Mouse (Mus musculus): ENCODE measurements at regions not wholly inside any gene's neighbourhood (a gene's known extent, or its start where the extent isn't known, plus 50 kb on each side); places are given as distances from the start of the nearest gene placed in this dataset.

- WGBS, result 62% methylated on average over 4 of the region's 4 CpGs
- H3K4me3 ChIP-seq, result no peak overlapping the region
- H3K9ac ChIP-seq, result no peak overlapping the region
- no peak overlapping the region for H3K27ac ChIP-seq
- no peaks in the 10 kb centered on the region for H3K36me3 ChIP-seq
- H3K4me1 ChIP-seq (replicated peaks), result no peaks in the 10 kb centered on the region; the same call in 1 of the 2 replicates
- H3K4me2 ChIP-seq, result no peak overlapping the region
- no peaks in the 10 kb centered on the region for H3K27me3 ChIP-seq
- ATAC-seq (replicated peaks; ENCODE audit: insufficient number of reproducible peaks, insufficient read depth, low FRiP score, low read depth), result no peak
- H3K9me3 ChIP-seq (replicated peaks), result no peaks in the 10 kb centered on the region
Observed at GRCm38 (mm10) chr16:77796926-77797325, 195.0 kb upstream of the Gm11146 start.

DNA sequence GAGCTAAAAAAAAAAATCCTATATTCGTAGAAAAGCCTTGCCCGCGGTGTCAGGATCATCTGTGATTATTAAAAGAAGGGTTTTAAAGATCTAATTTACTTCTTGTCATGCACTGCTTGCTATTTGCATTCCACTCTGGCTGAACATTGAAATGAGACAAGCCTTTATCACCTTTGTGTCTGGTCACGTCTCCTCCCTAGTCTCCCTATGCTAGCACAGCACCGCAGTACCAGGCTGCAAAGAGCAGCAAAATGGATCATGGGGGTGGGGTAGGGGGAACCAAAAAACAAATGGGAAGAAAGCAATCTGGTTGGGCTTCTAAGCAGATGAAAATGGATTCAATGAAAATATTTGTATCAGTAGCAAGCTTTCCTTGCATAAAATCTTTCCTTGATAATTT lies 187.8 kb upstream of the Gm11146 start:
- no peaks in the 10 kb centered on the region for H3K4me1 ChIP-seq (replicated peaks)
- H3K27ac ChIP-seq, result no peak overlapping the region
- H3K9ac ChIP-seq, result no peak overlapping the region
- no peaks in the 10 kb centered on the region for H3K36me3 ChIP-seq
- WGBS, result 77% methylated on average over 5 of the region's 5 CpGs
- H3K9me3 ChIP-seq (replicated peaks), result no peaks in the 10 kb centered on the region
- no peak overlapping the region for H3K4me3 ChIP-seq
- no peaks in the 10 kb centered on the region for H3K27me3 ChIP-seq
- no peak for ATAC-seq (replicated peaks; ENCODE audit: insufficient number of reproducible peaks, insufficient read depth, low FRiP score, low read depth)
- H3K4me2 ChIP-seq, result no peak overlapping the region

- Histone ChIP-seq H3K4me2 (no peak overlapping the region), H3K9ac (no peak overlapping the region), H3K27me3 (no peaks in the 10 kb centered on the region), H3K4me3 (no peak overlapping the region), H3K4me1 (replicated peaks) (no peaks in the 10 kb centered on the region), H3K9me3 (replicated peaks) (no peaks in the 10 kb centered on the region), H3K36me3 (no peaks in the 10 kb centered on the region), H3K27ac (no peak overlapping the region)
- WGBS, result 87% methylated on average over 2 of the region's 2 CpGs
- ATAC-seq (replicated peaks; ENCODE audit: insufficient number of reproducible peaks, insufficient read depth, low FRiP score, low read depth), result no peak
Observed at GRCm38 (mm10) chr16:77789206-77789605, 187.3 kb upstream of the Gm11146 start.

DNA sequence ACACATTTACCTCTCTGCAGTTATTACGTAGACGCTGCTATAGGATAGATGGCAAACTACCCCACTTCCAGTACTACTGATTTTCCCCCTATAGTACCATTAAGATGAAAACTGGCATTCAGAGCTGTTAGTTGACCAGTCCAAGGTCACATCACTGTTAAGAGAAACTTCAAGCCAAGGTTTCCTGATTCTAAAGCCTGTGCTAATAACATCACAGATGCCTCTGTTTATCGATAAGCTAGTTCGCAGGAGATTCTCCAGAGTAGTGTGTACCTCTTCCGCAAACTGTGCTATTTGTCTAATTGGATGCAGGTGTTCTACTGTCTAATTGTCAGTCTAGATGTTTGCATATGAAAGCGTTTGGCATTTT lies 186.9 kb upstream of the Gm11146 start:
- Histone ChIP-seq H3K9me3 (replicated peaks) (no peaks in the 10 kb centered on the region), H3K4me3 (no peak overlapping the region), H3K4me2 (no peak overlapping the region), H3K9ac (no peak overlapping the region), H3K27me3 (no peaks in the 10 kb centered on the region), H3K36me3 (no peaks in the 10 kb centered on the region), H3K4me1 (replicated peaks) (no peaks in the 10 kb centered on the region), H3K27ac (no peak overlapping the region)
- 87% methylated on average over 6 of the region's 6 CpGs for WGBS
- ATAC-seq (replicated peaks; ENCODE audit: insufficient number of reproducible peaks, insufficient read depth, low FRiP score, low read depth), result no peak

GRCm38 (mm10) chr16:77788041-77788780 lies 186.3 kb upstream of the Gm11146 start:
- WGBS, result 84% methylated on average over 20 of the region's 20 CpGs
- no peaks in the 10 kb centered on the region for H3K9me3 ChIP-seq (replicated peaks)
- no peaks in the 10 kb centered on the region for H3K27me3 ChIP-seq
- no peak for ATAC-seq (replicated peaks; ENCODE audit: insufficient number of reproducible peaks, insufficient read depth, low FRiP score, low read depth)
- no peak overlapping the region for H3K4me3 ChIP-seq
- no peak overlapping the region for H3K9ac ChIP-seq
- no peak overlapping the region for H3K27ac ChIP-seq
- no peak overlapping the region for H3K4me2 ChIP-seq
- no peaks in the 10 kb centered on the region for H3K4me1 ChIP-seq (replicated peaks)
- H3K36me3 ChIP-seq, result no peaks in the 10 kb centered on the region

GRCm38 (mm10) chr16:77787025-77787424 lies 185.1 kb upstream of the Gm11146 start:
- Histone ChIP-seq H3K9ac (no peak overlapping the region), H3K27me3 (no peaks in the 10 kb centered on the region), H3K4me1 (replicated peaks) (no peaks in the 10 kb centered on the region), H3K36me3 (no peaks in the 10 kb centered on the region), H3K4me2 (no peak overlapping the region), H3K27ac (no peak overlapping the region), H3K4me3 (no peak overlapping the region), H3K9me3 (replicated peaks) (no peaks in the 10 kb centered on the region)
- WGBS, result 85% methylated on average over 5 of the region's 5 CpGs
- no peak for ATAC-seq (replicated peaks; ENCODE audit: insufficient number of reproducible peaks, insufficient read depth, low FRiP score, low read depth)

DNA sequence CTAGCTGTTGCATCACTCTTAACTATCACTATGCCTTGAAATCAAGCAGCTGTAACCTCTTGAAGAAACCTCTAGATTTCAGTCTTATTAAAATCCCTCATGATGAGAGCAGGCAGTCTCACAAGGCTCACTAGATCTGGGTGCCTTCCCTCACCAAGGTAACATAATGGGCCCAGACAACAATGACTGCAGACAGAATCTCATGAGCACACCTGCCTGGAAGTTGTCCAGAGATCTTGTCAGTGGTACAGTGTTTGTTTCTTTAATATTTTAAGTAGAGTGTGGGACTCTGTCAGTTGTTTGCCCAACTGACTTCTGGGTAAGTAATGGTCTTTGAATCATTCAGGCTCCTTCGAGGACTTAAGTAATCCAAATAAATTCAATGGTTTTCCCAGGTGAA lies 177.1 kb upstream of the Gm11146 start:
- H3K4me3 ChIP-seq, result no peak overlapping the region
- no peaks in the 10 kb centered on the region for H3K27me3 ChIP-seq
- no peak overlapping the region for H3K4me2 ChIP-seq
- H3K9me3 ChIP-seq (replicated peaks), result no peaks in the 10 kb centered on the region
- H3K4me1 ChIP-seq (replicated peaks), result no peaks in the 10 kb centered on the region
- ATAC-seq (replicated peaks; ENCODE audit: insufficient number of reproducible peaks, insufficient read depth, low FRiP score, low read depth), result no peak
- no peaks in the 10 kb centered on the region for H3K36me3 ChIP-seq
- no peak overlapping the region for H3K9ac ChIP-seq
- no peak overlapping the region for H3K27ac ChIP-seq
- 74% methylated on average over 1 of the region's 1 CpGs for WGBS

- no peaks in the 10 kb centered on the region for H3K36me3 ChIP-seq
- ATAC-seq (replicated peaks; ENCODE audit: insufficient number of reproducible peaks, insufficient read depth, low FRiP score, low read depth), result no peak
- H3K4me1 ChIP-seq (replicated peaks), result no peaks in the 10 kb centered on the region
- H3K4me2 ChIP-seq, result no peak overlapping the region
- no peak overlapping the region for H3K9ac ChIP-seq
- no peak overlapping the region for H3K4me3 ChIP-seq
- no peaks in the 10 kb centered on the region for H3K27me3 ChIP-seq
- WGBS, result 52% methylated on average over 3 of the region's 3 CpGs
- H3K9me3 ChIP-seq (replicated peaks), result no peaks in the 10 kb centered on the region
- no peak overlapping the region for H3K27ac ChIP-seq
Observed at GRCm38 (mm10) chr16:77772075-77772474, 170.2 kb upstream of the Gm11146 start.

GRCm38 (mm10) chr16:77760926-77761347 lies 159.0 kb upstream of the Gm11146 start:
- no peak overlapping the region for H3K9ac ChIP-seq
- no peak overlapping the region for H3K4me2 ChIP-seq
- WGBS, result 67% methylated on average over 4 of the region's 4 CpGs
- H3K27me3 ChIP-seq, result no peaks in the 10 kb centered on the region
- no peaks in the 10 kb centered on the region for H3K9me3 ChIP-seq (replicated peaks)
- H3K27ac ChIP-seq, result no peak overlapping the region
- H3K36me3 ChIP-seq, result no peaks in the 10 kb centered on the region
- H3K4me3 ChIP-seq, result no peak overlapping the region
- no peak for ATAC-seq (replicated peaks; ENCODE audit: insufficient number of reproducible peaks, insufficient read depth, low FRiP score, low read depth)
- no peaks in the 10 kb centered on the region for H3K4me1 ChIP-seq (replicated peaks)

DNA sequence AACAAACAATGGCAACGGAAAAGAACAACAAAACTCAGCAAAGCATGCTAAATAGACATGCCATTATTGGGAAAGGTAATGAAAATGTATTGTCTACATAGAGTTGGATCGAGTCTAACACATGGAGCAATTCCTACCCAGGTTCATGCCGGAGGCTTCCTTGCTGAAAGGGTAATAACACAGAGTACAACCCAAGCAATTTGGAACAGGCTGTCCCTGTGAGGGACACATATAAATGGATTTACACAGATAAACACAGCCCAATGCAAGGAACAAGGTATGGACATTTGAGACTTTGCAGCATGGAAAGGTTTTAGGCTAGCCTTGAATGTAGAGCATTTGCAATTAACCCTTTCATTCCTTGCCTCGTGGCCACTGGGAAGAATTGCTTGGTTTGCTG lies 158.6 kb upstream of the Gm11146 start:
- H3K4me2 ChIP-seq, result no peak overlapping the region
- WGBS, result 77% methylated on average over 4 of the region's 4 CpGs
- H3K27me3 ChIP-seq, result no peaks in the 10 kb centered on the region
- H3K36me3 ChIP-seq, result no peaks in the 10 kb centered on the region
- ATAC-seq (replicated peaks; ENCODE audit: insufficient number of reproducible peaks, insufficient read depth, low FRiP score, low read depth), result no peak
- no peak overlapping the region for H3K9ac ChIP-seq
- H3K4me1 ChIP-seq (replicated peaks), result no peaks in the 10 kb centered on the region
- H3K4me3 ChIP-seq, result no peak overlapping the region
- no peaks in the 10 kb centered on the region for H3K9me3 ChIP-seq (replicated peaks)
- H3K27ac ChIP-seq, result no peak overlapping the region

GRCm38 (mm10) chr16:77759997-77760396 lies 158.1 kb upstream of the Gm11146 start:
- Histone ChIP-seq H3K27ac (no peak overlapping the region), H3K9ac (no peak overlapping the region), H3K4me3 (no peak overlapping the region), H3K4me1 (replicated peaks) (no peaks in the 10 kb centered on the region), H3K9me3 (replicated peaks) (no peaks in the 10 kb centered on the region), H3K27me3 (no peaks in the 10 kb centered on the region), H3K4me2 (no peak overlapping the region), H3K36me3 (no peaks in the 10 kb centered on the region)
- no peak for ATAC-seq (replicated peaks; ENCODE audit: insufficient number of reproducible peaks, insufficient read depth, low FRiP score, low read depth)
- WGBS, result 61% methylated on average over 10 of the region's 10 CpGs

DNA sequence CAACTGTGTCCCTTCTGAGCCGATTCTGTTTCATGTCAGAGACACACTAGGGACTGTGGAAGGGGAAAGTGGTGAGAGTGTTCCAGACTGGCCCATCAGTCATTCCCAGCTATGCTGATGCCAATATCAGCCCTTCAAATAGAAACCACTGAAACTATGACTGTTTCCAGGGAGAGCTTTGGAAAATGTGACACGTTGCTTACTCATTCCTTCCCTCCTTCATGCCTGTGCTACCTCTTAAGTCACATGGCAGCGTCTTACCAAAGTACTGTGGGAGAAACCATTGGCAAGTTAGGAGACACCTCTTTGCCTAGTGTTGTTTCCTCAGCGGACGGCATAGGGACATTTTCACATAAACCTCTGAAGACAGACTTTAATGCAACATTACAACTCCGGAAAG lies 153.0 kb upstream of the Gm11146 start:
- H3K9ac ChIP-seq, result no peak overlapping the region
- H3K27me3 ChIP-seq, result no peaks in the 10 kb centered on the region
- no peaks in the 10 kb centered on the region for H3K9me3 ChIP-seq (replicated peaks)
- H3K4me3 ChIP-seq, result no peak overlapping the region
- H3K4me2 ChIP-seq, result no peak overlapping the region
- H3K4me1 ChIP-seq (replicated peaks), result 0 out of 2 replicates have a peak, but pooled peaks cover 4% of the 10 kb centered on the region
- WGBS, result 61% methylated on average over 6 of the region's 6 CpGs
- no peak overlapping the region for H3K27ac ChIP-seq
- ATAC-seq (replicated peaks; ENCODE audit: insufficient number of reproducible peaks, insufficient read depth, low FRiP score, low read depth), result no peak
- no peaks in the 10 kb centered on the region for H3K36me3 ChIP-seq

Measured in heart, embryonic 15.5 days (tissue).